Mouse (Mus musculus): ENCODE measurements around the gene Mars.

Mars gene

GRCm38 (mm10) chr10:127284724-127285500 lies 26.7 kb downstream of the Mars start:
- DNase-seq = no peak

GRCm38 (mm10) chr10:127284105-127284622 lies 27.4 kb downstream of the Mars start:
- DNase-seq = no peak

GRCm38 (mm10) chr10:127282620-127283215 lies 28.9 kb downstream of the Mars start:
- no peak for DNase-seq

GRCm38 (mm10) chr10:127281316-127281715 lies 30.3 kb downstream of the Mars start:
- DNase-seq = no peak

- DNase-seq = no peak
Observed at GRCm38 (mm10) chr10:127279730-127280129, 31.9 kb downstream of the Mars start.

GRCm38 (mm10) chr10:127274261-127275022 lies 37.1 kb downstream of the Mars start:
- no peak for DNase-seq

- no peak for DNase-seq
Observed at GRCm38 (mm10) chr10:127272371-127272770, 39.2 kb downstream of the Mars start.

GRCm38 (mm10) chr10:127269884-127270283 lies 41.7 kb downstream of the Mars start:
- DNase-seq = no peak

GRCm38 (mm10) chr10:127269036-127269435 lies 42.5 kb downstream of the Mars start:
- DNase-seq = no peak

GRCm38 (mm10) chr10:127268401-127268800 lies 43.2 kb downstream of the Mars start:
- DNase-seq = no peak

- DNase-seq = no peak
Observed at GRCm38 (mm10) chr10:127267318-127267717, 44.3 kb downstream of the Mars start.

- peak; percentile 95 for DNase-seq
Observed at GRCm38 (mm10) chr10:127266112-127267091, 45.2 kb downstream of the Mars start, which contains the start of gene Dctn2. Gene Dctn2 (plus strand): TSS chr10:127266368.

- no peak for DNase-seq
Observed at GRCm38 (mm10) chr10:127265727-127266111, 45.9 kb downstream of the Mars start.

- no peak for DNase-seq
Observed at GRCm38 (mm10) chr10:127264971-127265370, 46.6 kb downstream of the Mars start.

- no peak for DNase-seq
Observed at GRCm38 (mm10) chr10:127264336-127264735, 47.2 kb downstream of the Mars start.

- DNase-seq = no peak
Observed at GRCm38 (mm10) chr10:127263631-127264030, 48.0 kb downstream of the Mars start.

- peak; percentile 74 for DNase-seq
Observed at GRCm38 (mm10) chr10:127262548-127263398, 48.8 kb downstream of the Mars start, which contains the start of gene Kif5a. Gene Kif5a (minus strand): TSS chr10:127263348.

- DNase-seq = no peak
Observed at GRCm38 (mm10) chr10:127261706-127262547, 49.7 kb downstream of the Mars start.

- DNase-seq = no peak
Observed at GRCm38 (mm10) chr10:127258489-127258888, 53.1 kb downstream of the Mars start.

GRCm38 (mm10) chr10:127257790-127258189 lies 53.8 kb downstream of the Mars start:
- DNase-seq = no peak
